Mouse (Mus musculus) kidney, adult 8-10 months (tissue): ENCODE measurements at regions not wholly inside any gene's neighbourhood (a gene's known extent, or its start where the extent isn't known, plus 50 kb on each side); places are given as distances from the start of the nearest gene placed in this dataset.

Experiments used
- DNase-seq, 2 experiments: peaks; one replicate each; pipeline ENCODE4 v3.0.0; 2022

GRCm38 (mm10) chr12:65644232-65644631 lies 418.9 kb downstream of the Wdr20rt start:
- no peak for DNase-seq

- DNase-seq = no peak
Measured at GRCm38 (mm10) chr12:65656772-65657171, 431.5 kb downstream of the Wdr20rt start.

- DNase-seq = no peak
Measured at GRCm38 (mm10) chr12:65671673-65672072, 446.4 kb downstream of the Wdr20rt start.

GRCm38 (mm10) chr12:65673193-65673592 lies 447.9 kb downstream of the Wdr20rt start:
- no peak for DNase-seq

GRCm38 (mm10) chr12:65674916-65675660 lies 449.8 kb downstream of the Wdr20rt start:
- no peak for DNase-seq

GRCm38 (mm10) chr12:65680335-65680734 lies 455.0 kb downstream of the Wdr20rt start:
- no peak for DNase-seq

GRCm38 (mm10) chr12:65681826-65682225 lies 456.5 kb downstream of the Wdr20rt start:
- no peak for DNase-seq

GRCm38 (mm10) chr12:65704985-65705384 lies 479.7 kb downstream of the Wdr20rt start:
- DNase-seq = no peak

- DNase-seq = no peak
Measured at GRCm38 (mm10) chr12:65712304-65712703, 487.0 kb downstream of the Wdr20rt start.
